Mouse (Mus musculus) neural tube, embryonic 13.5 days (tissue): ENCODE results near the gene Ear6. TPM values are rescaled to one million over a fixed set of nuclear protein-coding genes. Genes with fewer than 3 reads are reported as not detected.
A peak's percentile ranks its signal among the peaks of the same experiment; 100 is the strongest.

Source experiments
- ATAC-seq: fragments of 200-750 bp; cut with Nextera tagmentation; 2 replicates; pipeline ENCODE4 v1.8.0; 2017; ENCODE audit warnings: low read depth, mild to moderate bottlenecking, moderate TSS enrichment, moderate library complexity
- H3K27ac ChIP-seq: fragments of 300-500 bp; sonication (generic); replicated peaks from 2 replicates; pipeline ENCODE4 v1.5.1; 2015; ENCODE audit warnings: moderate library complexity, mild to moderate bottlenecking, inconsistent platforms
- H3K27me3 ChIP-seq: fragments of 300-500 bp; sonication (generic); 2 replicates; pipeline ENCODE4 v1.6.1; 2015; ENCODE audit warnings: mild to moderate bottlenecking, inconsistent platforms
- H3K36me3 ChIP-seq: fragments of 300-500 bp; sonication (generic); 2 replicates; pipeline ENCODE4 v1.6.1; 2015; ENCODE audit warnings: mild to moderate bottlenecking, inconsistent platforms
- H3K4me1 ChIP-seq: fragments of 300-500 bp; sonication (generic); replicated peaks from 2 replicates; pipeline ENCODE4 v1.6.1; 2015; ENCODE audit warnings: inconsistent platforms
- H3K4me2 ChIP-seq: fragments of 300-500 bp; sonication (generic); 2 replicates; pipeline ENCODE4 v1.6.1; 2015; ENCODE audit warnings: inconsistent platforms, mild to moderate bottlenecking, moderate library complexity
- H3K4me3 ChIP-seq: fragments of 300-500 bp; sonication (generic); 2 replicates; pipeline ENCODE4 v1.5.1; 2015; ENCODE audit warnings: mild to moderate bottlenecking, inconsistent platforms
- H3K9ac ChIP-seq: fragments of 300-500 bp; sonication (generic); 2 replicates; pipeline ENCODE4 v1.6.1; 2015; ENCODE audit warnings: moderate library complexity, mild to moderate bottlenecking, inconsistent platforms
- H3K9me3 ChIP-seq: fragments of 300-500 bp; sonication (generic); 2 replicates; pipeline ENCODE4 v1.6.1; 2016; ENCODE audit warnings: inconsistent platforms
- WGBS: fragments of 180-500 bp; shearing (Covaris S2); methylation state at CpG from one replicate; pipeline ENCODE4 v1.1.7; 2015; 5-methylcytosine and 5-hydroxymethylcytosine counted together
- polyA plus RNA-seq: library from polyadenylated mRNA; unstranded; fragments of >200 nt; fragmentation: Nextera tagmentation; extraction: Ambion mirVana; gene quantifications from 2 replicates; pipeline ENCODE4 v1.2.1, GENCODE M21; 2015

Ear6 gene
- polyA plus RNA-seq, 1 experiment from 2014 or later, result not detected

DNA sequence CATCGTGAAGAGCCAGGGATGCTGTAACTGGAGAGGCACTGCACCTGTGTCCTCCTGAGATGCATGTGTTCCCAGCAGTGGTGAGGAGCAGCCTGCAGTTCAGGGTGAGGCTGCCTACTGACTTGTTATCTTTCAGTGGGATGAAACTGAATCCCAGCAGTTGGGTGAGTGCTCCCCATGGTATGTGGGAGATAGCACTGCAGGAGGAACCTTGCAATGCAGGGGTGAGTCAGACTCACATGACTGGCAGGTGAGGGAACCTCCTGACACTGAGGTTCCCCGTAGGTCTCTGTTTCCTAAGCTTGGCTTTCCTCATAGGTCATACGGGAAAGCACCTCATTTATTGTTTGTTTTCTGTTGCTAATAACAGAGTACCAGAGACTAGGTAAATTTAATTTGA, 24.0 kb downstream of the Ear6 start:
- Histone ChIP-seq H3K4me1 (no peaks in the 10 kb centered on the region), H3K9ac (no peak overlapping the region), H3K36me3 (no peaks in the 10 kb centered on the region), H3K27ac (no peak overlapping the region), H3K27me3 (no peaks in the 10 kb centered on the region), H3K4me3 (no peak overlapping the region), H3K9me3 (no peaks in the 10 kb centered on the region), H3K4me2 (no peak overlapping the region)
- 86% methylated on average over 3 of the region's 3 CpGs for WGBS
- ATAC-seq, result no peak

DNA sequence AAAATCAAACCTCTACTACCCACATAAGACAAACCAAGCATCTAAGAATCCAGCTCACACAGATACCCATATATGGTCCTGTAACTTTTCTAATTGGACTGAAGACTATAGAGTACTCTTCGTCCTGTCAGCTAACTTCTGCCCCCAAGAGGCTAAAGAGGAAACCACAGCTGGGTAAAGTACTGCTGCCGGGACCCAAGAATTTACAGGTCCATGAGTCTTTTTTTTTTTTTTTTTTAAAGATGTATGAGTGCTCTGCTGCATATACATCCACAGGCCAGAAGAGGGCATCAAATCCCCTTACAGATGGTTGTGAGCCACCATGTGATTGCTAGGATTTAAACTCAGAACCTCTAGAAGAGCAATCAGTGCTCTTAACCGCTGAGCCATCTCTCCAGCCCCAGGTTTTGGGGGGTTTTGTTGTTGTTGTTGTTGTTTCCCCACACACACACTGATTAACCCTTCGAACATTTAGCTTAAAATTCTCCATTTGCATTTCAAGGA, 30.1 kb downstream of the Ear6 start:
- peak overlapping the region; percentile 84 for H3K4me3 ChIP-seq
- H3K9ac ChIP-seq, result peak overlapping the region; percentile 56; the same call in 1 of the 2 replicates
- no peaks in the 10 kb centered on the region for H3K27me3 ChIP-seq
- peaks cover 21% of the 10 kb centered on the region for H3K36me3 ChIP-seq
- WGBS, result 2% methylated on average over 4 of the region's 4 CpGs
- peak; percentile 51 for ATAC-seq
- no peaks in the 10 kb centered on the region for H3K9me3 ChIP-seq
- peak overlapping the region; percentile 85 for H3K27ac ChIP-seq
- peak overlapping the region; percentile 90 for H3K4me2 ChIP-seq
- H3K4me1 ChIP-seq, result peaks cover 17% of the 10 kb centered on the region

DNA sequence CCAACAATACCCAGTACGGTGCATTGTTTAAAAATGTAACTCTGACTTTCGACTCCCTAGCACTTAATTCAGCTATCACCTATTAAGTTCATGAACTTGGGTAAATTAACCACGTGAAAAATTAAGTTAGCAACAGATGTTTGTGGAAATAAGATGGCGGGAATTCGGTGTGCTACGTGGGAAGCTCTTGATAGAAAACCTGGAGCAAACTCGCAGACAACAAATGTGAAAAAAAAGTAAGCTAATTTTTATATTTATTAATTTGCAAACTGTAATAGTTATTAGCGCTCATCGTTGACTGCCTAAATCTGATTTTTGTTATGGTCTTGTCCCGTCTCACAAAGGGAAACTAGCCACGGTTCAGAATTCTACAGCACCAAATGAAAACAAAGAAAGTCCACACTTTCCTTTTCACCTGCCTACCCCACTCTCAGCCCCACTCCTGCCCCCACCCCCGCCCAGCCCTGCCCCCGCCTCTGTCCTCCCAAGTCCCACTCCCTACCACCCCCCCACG, 30.6 kb downstream of the Ear6 start:
- Histone ChIP-seq H3K9ac (peak overlapping the region; percentile 56), H3K4me1 (peaks cover 17% of the 10 kb centered on the region), H3K4me3 (peak overlapping the region; percentile 84), H3K9me3 (no peaks in the 10 kb centered on the region), H3K36me3 (peaks cover 26% of the 10 kb centered on the region), H3K4me2 (peak overlapping the region; percentile 90), H3K27me3 (no peaks in the 10 kb centered on the region), H3K27ac (peak overlapping the region; percentile 85)
- 2% methylated on average over 14 of the region's 14 CpGs for WGBS
- ATAC-seq, result peak; percentile 51

GRCm38 (mm10) chr14:51884598-51885331, 31.3 kb downstream of the Ear6 start, which contains the start of gene Mettl17:
TSS of gene Mettl17 (plus strand) at chr14:51884842.
- peak within 1 kb of the TSS; percentile 88 for H3K9ac ChIP-seq
- H3K27ac ChIP-seq, result peak within 1 kb of the TSS; percentile 85
- ATAC-seq, result peak; percentile 99
- H3K27me3 ChIP-seq, result no peaks in the 10 kb centered on the region
- H3K4me2 ChIP-seq, result peak within 1 kb of the TSS; percentile 90
- H3K9me3 ChIP-seq, result no peaks in the 10 kb centered on the region
- peaks cover 33% of the 10 kb centered on the region for H3K36me3 ChIP-seq
- H3K4me1 ChIP-seq, result peaks cover 17% of the 10 kb centered on the region
- H3K4me3 ChIP-seq, result peak within 1 kb of the TSS; percentile 84
- WGBS, result under 1% methylated on average over 43 of the region's 43 CpGs

- Histone ChIP-seq H3K27me3 (no peaks in the 10 kb centered on the region), H3K27ac (no peak overlapping the region), H3K4me3 (peak overlapping the region; percentile 84), H3K4me1 (peaks cover 17% of the 10 kb centered on the region), H3K9ac (peak overlapping the region; percentile 88), H3K9me3 (no peaks in the 10 kb centered on the region), H3K4me2 (peak overlapping the region; percentile 90), H3K36me3 (peaks cover 46% of the 10 kb centered on the region)
- 51% methylated on average over 6 of the region's 6 CpGs for WGBS
- no peak for ATAC-seq
Measured at GRCm38 (mm10) chr14:51886051-51886450, 32.6 kb downstream of the Ear6 start.

GRCm38 (mm10) chr14:51889833-51890232, 36.3 kb downstream of the Ear6 start:
- 88% methylated on average over 6 of the region's 6 CpGs for WGBS
- Histone ChIP-seq H3K4me3 (no peak overlapping the region), H3K9ac (no peak overlapping the region), H3K27me3 (no peaks in the 10 kb centered on the region), H3K27ac (no peak overlapping the region), H3K36me3 (peaks cover 79% of the 10 kb centered on the region), H3K9me3 (no peaks in the 10 kb centered on the region), H3K4me1 (peaks cover 17% of the 10 kb centered on the region), H3K4me2 (no peak overlapping the region)
- ATAC-seq, result no peak

GRCm38 (mm10) chr14:51892191-51892939, 38.9 kb downstream of the Ear6 start, which contains the start of gene Slc39a2:
TSS of gene Slc39a2 (plus strand) at chr14:51892889.
- WGBS, result 92% methylated on average over 9 of the region's 9 CpGs
- Histone ChIP-seq H3K9ac (no peak within 1 kb of the TSS), H3K4me1 (no peaks in the 10 kb centered on the region), H3K9me3 (no peaks in the 10 kb centered on the region), H3K27me3 (no peaks in the 10 kb centered on the region), H3K4me2 (no peak within 1 kb of the TSS), H3K4me3 (no peak within 1 kb of the TSS), H3K27ac (no peak within 1 kb of the TSS), H3K36me3 (peaks cover 88% of the 10 kb centered on the region)
- no peak for ATAC-seq

DNA sequence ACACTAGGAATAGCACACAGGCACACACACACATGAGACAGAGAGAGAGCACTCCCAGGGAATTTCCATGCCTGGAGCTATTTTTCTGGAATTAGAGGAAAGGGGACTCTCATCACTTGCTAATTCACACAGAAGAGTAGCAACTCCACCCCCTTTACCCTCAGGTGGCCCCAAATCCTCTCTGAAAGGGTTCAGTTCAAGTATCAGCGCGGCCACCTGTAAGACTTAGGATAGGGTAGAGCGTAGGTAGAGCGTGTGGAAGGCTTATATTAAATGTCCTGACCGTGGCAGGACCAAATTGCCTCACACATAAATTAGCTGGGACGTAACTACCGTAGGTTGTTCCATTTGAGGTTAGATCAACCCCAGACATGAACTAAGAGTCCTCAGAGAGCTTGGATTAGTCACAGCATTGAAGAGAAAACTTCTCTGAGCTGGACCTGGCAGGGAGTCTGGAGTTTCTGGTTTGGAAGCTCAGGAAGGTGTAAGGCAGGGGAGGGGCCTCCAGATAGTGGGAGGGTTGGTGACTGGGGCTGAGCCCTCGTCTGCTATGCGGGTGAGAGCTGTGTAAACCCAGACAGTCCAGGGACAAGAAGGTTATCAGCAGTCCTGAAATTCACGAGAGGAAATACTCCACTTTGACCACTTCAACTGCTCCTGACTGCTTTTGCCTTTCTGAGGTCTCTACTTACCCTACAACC, 39.7 kb downstream of the Ear6 start:
- WGBS, result 39% methylated on average over 10 of the region's 10 CpGs

GRCm38 (mm10) chr14:51893809-51894208, 40.3 kb downstream of the Ear6 start:
- H3K4me1 ChIP-seq, result no peaks in the 10 kb centered on the region
- H3K4me3 ChIP-seq, result no peak overlapping the region
- H3K9me3 ChIP-seq, result no peaks in the 10 kb centered on the region
- no peak overlapping the region for H3K4me2 ChIP-seq
- ATAC-seq, result no peak
- no peak overlapping the region for H3K27ac ChIP-seq
- H3K36me3 ChIP-seq, result peaks cover 74% of the 10 kb centered on the region
- no peak overlapping the region for H3K9ac ChIP-seq
- 77% methylated on average over 3 of the region's 3 CpGs for WGBS
- H3K27me3 ChIP-seq, result no peaks in the 10 kb centered on the region

More for the DNA sequence above, 39.7 kb downstream of the Ear6 start:
- Histone ChIP-seq H3K4me2 (no peak overlapping the region), H3K36me3 (peaks cover 79% of the 10 kb centered on the region), H3K27me3 (no peaks in the 10 kb centered on the region), H3K4me1 (no peaks in the 10 kb centered on the region), H3K27ac (no peak overlapping the region), H3K9ac (no peak overlapping the region), H3K9me3 (no peaks in the 10 kb centered on the region), H3K4me3 (no peak overlapping the region)
- ATAC-seq, result no peak

DNA sequence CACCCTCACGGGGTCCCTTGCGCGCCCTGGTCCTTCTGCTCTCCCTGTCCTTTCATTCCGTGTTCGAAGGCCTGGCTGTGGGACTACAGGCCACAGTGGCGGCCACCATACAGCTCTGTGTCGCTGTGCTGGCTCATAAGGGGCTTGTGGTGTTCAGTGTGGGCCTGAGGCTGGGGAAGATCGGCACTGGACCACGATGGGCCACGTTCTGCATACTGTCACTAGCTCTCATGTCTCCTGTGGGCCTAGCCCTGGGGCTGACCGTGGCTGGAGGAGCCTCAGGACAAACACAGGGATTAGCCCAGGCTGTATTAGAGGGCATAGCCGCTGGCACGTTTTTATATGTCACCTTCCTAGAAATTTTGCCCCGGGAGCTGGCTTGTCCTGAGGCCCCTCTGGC, 41.6 kb downstream of the Ear6 start:
- Histone ChIP-seq H3K4me2 (no peak overlapping the region), H3K9me3 (no peaks in the 10 kb centered on the region), H3K9ac (no peak overlapping the region), H3K27ac (no peak overlapping the region), H3K27me3 (no peaks in the 10 kb centered on the region), H3K36me3 (peaks cover 61% of the 10 kb centered on the region), H3K4me1 (no peaks in the 10 kb centered on the region), H3K4me3 (no peak overlapping the region)
- WGBS, result 82% methylated on average over 14 of the region's 14 CpGs
- no peak for ATAC-seq

- no peak overlapping the region for H3K4me2 ChIP-seq
- H3K27ac ChIP-seq, result no peak overlapping the region
- H3K4me1 ChIP-seq, result no peaks in the 10 kb centered on the region
- ATAC-seq, result no peak
- no peak overlapping the region for H3K4me3 ChIP-seq
- H3K9me3 ChIP-seq, result no peaks in the 10 kb centered on the region
- 91% methylated on average over 6 of the region's 6 CpGs for WGBS
- peaks cover 51% of the 10 kb centered on the region for H3K36me3 ChIP-seq
- H3K27me3 ChIP-seq, result no peaks in the 10 kb centered on the region
- no peak overlapping the region for H3K9ac ChIP-seq
Measured at GRCm38 (mm10) chr14:51896019-51896418, 42.5 kb downstream of the Ear6 start.
